Mouse (Mus musculus) naive thymus-derived CD4-positive, alpha-beta T cell, adult 2 months (primary cell): ENCODE measurements around the gene 2310011J03Rik.
"Not testable (repeated sequence)": the region's sequence is repeated elsewhere in the genome, so short reads cannot be mapped to it uniquely, and the experiment has no call there.

Experiments
- DNase-seq: peaks from one replicate; pipeline ENCODE4 v3.0.0-alpha.2; 2011; ENCODE audit warnings: low read depth

The 2310011J03Rik gene

GRCm38 (mm10) chr10:80320340-80320760 lies at the start of gene 2310011J03Rik:
Gene 2310011J03Rik (minus strand): TSS chr10:80320537.
- peak; percentile 92 for DNase-seq

- no peak for DNase-seq
These were observed 48.1 kb upstream of the 2310011J03Rik start for GRCm38 (mm10) chr10:80368392-80368791.

- no peak for DNase-seq
These were observed 47.6 kb upstream of the 2310011J03Rik start for GRCm38 (mm10) chr10:80367954-80368353.

- no peak for DNase-seq
These were observed 45.4 kb upstream of the 2310011J03Rik start for GRCm38 (mm10) chr10:80365736-80366135.

DNA sequence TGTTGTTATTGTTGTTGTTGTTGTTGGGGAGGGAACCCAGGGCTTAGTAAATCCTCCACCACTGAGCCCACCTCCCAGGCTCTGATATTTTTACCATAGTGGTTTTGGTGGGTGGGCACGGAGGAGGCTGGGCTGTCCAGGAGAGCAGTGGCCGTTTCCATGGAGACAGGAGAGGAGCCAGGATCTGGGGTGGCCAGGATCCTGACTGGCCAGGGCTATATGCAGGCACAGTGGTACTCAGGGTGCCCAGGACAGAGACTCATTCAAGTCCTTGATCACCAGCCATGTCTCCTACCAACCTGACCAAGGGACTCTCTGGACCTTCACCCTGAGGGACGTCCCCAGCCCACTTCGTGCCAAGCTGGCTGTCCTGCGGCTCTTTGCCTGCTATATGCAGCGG lies 43.4 kb upstream of the 2310011J03Rik start:
- DNase-seq, result no peak

GRCm38 (mm10) chr10:80357994-80358639 lies 37.8 kb upstream of the 2310011J03Rik start:
- DNase-seq, result no peak

DNA sequence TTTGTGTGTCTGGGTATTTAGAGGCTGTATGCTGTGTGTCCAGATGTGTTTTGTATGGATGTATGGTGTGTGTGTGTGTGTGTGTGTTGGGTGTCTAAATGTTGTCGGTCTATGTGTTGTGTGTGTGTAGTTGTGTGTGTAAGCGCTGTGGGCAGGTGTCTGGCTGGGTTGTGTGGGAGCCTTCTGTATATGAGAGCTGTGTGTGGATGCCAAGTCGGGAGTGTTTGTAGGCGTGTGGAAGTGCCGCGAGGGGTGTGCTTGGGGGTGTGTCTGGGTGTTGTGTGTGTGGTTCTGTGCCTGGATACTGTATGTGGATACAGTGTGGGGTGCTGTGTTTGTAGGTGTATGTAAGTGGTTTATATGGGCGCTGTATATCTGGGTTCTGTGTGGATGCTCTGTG lies 37.0 kb upstream of the 2310011J03Rik start:
- no peak for DNase-seq

DNA sequence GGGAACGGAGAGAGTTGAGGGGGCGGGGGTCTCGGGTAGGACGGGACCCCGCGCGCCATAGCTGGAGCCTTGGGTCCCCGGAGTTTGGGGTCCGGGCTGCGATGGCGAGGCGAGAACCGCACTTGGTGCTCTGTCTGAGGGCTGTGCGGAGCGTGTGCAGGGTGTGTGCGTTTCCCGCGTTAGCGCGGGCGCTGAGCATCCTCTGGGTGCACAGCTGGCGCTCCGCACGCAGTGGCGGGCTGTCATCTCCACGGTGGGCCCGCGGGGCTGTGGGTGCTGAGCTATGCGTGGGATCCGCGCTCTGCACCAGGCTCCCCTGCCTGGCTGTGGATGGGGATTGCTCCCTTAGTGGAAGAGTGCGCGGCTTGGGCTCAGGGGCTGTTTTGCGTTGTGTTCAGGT lies 36.4 kb upstream of the 2310011J03Rik start:
- DNase-seq, result no peak

DNA sequence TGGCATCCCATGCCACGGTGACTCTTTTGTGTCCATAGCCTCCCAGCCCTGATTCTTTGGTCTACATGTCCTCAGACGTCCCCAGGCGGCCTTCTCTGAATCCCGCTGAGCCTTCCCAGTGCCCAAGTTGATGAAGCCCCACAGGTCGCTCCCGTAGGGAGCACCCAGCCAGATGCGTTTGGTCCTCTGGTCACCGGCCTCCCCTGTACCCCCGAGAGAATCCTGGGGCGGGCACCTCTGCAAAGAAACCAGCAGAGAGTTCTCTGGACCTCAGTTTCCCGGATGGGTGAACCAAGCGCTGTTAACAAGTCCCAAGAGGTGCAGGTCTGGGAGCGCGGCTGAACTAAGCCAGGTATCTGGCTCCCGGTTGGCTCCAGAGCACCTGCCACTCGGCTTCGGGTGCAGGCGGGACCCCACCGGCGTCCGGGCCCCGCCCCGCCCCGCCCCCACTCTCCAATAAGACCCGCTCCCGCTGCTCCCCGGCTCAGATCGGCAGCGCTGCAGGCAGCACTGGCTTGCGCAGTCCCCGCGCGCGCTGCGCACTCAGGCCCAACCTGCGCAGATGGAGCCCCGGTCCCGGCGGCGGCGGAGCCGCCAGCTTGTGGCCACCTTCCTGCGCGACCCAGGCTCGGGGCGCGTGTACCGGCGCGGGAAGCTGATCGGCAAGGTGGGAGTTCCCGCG lies 35.8 kb upstream of the 2310011J03Rik start, which contains the start of gene Plk5:
TSS of gene Plk5 (plus strand) at position 459 of the 682 bp plus-strand sequence.
- no peak for DNase-seq

- DNase-seq, result no peak
These were observed 35.1 kb upstream of the 2310011J03Rik start for GRCm38 (mm10) chr10:80355431-80355830.

GRCm38 (mm10) chr10:80352727-80353126 lies 32.4 kb upstream of the 2310011J03Rik start:
- no peak for DNase-seq

- DNase-seq, result no peak
These were observed 31.6 kb upstream of the 2310011J03Rik start for GRCm38 (mm10) chr10:80351896-80352295.

DNA sequence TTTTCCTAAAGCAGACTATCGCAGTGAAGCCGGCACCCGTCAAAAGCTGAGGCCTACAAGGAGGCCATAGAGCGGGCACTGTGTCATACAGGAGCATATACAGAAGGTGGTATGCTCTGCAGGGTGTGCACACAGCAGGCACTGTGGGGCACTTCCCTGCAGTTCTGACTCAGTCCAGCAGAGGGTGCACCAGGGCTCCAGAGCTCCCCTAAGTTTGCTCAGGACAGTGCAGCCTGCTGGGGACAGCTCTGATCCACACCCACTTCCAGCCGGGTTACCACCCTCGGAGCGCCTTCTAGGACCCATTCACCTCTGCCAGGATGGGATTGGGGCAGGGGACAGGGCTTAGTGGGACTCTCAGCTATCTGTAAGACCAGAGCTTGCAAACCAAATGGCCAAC lies 30.0 kb upstream of the 2310011J03Rik start:
- peak; percentile 90 for DNase-seq

- DNase-seq, result no peak
These were observed 28.6 kb upstream of the 2310011J03Rik start for GRCm38 (mm10) chr10:80348981-80349380.

- DNase-seq, result peak; percentile 83
These were observed 28.0 kb upstream of the 2310011J03Rik start, which contains the start of gene Adamtsl5 for GRCm38 (mm10) chr10:80348244-80348781. Gene Adamtsl5 (minus strand): TSS chr10:80348412.

- peak; percentile 28 for DNase-seq
These were observed 27.2 kb upstream of the 2310011J03Rik start for GRCm38 (mm10) chr10:80347514-80347967.

- not testable (repeated sequence) for DNase-seq
These were observed 25.6 kb upstream of the 2310011J03Rik start for GRCm38 (mm10) chr10:80345929-80346328.

GRCm38 (mm10) chr10:80345122-80345521 lies 24.8 kb upstream of the 2310011J03Rik start:
- peak; percentile 49 for DNase-seq

DNA sequence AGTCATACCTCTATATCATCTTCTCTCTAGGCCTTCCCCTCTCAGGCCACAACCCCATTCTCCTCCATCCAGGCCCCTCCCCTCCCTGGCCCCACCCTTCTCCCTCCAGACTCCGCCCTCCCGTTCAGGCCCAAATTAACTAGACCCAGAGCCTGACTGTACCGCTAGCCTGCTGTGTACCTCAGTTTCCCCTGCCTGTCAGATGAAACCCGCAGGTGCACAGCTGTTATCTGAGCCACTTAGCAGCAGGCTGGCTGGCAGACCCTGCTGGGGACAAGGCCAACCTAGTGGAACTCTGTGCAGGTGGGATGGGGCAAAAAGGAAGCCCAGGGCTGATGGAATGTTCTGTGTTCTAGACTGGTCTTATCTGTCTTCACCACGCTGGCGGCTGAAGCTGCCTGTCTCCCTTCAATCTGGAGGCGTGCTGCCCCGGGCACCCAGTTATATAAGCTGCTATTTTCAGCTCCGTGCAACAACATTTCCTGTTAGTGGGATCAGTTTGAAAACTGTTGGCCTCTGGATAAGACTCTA lies 23.9 kb upstream of the 2310011J03Rik start:
- DNase-seq, result no peak

DNA sequence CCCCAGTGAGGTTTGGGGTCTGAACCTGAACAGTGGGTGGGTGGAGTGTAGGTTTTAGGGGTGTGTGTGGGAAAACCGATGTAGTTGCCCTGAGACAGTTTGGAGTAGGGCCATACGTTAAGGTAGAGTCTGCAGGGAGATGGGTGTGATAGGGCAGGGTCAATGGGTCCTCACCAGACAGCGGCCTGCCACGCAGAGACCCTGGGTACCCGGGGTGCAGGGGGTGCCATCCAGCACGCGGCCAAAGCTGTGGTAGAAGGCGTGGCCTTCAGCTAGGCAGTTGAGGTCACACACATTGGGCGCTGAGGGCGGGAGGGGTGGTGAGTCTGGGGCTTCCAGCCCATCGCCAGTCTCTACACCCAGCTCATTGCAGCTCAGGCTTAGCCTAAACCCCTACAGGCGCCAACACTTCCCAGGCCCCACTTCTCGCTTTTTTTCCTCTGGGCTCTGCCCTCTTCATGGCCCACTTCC lies 23.1 kb upstream of the 2310011J03Rik start:
- DNase-seq, result no peak

DNA sequence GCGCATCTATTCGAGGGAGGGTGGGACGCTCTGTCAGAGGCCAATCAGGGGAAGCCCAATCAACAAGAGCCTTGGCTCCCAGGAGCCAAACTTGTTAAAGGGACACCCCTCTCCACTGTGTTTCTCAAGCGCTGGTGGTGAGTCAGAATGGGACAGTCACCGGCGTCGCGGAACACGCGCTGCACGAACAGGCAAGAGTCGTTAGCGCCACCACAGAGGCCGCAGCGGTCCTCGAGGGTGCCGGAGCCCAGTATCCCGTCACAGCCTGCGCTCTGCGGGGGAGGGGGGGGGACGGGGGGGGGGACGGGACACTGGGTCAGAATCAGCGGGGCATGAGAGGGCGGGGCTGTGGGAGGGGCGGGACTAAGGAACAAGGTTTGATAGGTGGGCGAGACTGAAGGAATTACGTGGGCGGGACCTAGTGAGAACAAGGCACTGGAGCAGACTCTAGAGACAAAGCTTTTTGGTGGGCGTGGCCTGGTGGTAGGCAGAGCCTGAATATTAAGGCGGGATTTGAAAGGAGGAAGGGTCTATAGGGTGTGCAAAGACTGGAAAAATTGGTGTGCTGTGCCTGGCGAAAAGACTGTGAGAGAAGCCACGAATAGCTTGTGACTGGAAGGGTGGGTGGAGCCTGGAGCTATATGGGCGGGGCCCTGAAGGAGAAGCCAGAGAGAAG lies 22.6 kb upstream of the 2310011J03Rik start:
- DNase-seq, result peak; percentile 72

DNA sequence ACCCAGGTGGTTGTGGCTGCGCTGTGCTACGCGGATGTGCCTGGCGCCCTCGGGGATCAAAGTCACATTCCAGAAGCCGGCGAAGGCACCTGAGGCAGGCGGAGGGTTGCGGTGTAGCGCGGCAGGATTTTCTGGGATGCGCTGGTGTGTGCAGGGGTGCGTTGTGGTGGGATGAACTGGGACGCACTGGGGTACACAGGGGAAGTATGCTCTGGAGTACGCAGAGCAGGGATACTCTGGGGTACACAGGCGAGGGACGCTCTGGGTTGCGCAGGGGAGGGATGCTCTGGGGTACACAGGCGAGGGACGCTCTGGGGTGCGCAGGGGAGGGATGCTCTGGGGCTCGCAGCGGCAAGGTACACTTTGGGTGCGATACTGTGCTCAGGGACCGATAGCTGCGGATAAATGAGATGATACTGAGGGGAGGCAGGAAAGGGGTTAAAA lies 22.0 kb upstream of the 2310011J03Rik start:
- no peak for DNase-seq
